Mouse (Mus musculus) C2C12 (cell line): ENCODE data around the gene Icam5.

ENCODE experiments used
- CEBPB ChIP-seq: IDR thresholded peaks from one replicate; pipeline ENCODE4 v1.6.1; 2011; ENCODE audit warnings: low read depth, mild to moderate bottlenecking, control low read depth, moderate library complexity
- CTCF ChIP-seq: IDR thresholded peaks from one replicate; pipeline ENCODE4 v1.5.1; 2011; ENCODE audit not compliant: control insufficient read depth, insufficient read depth, insufficient read length
- FOSL1 ChIP-seq: IDR thresholded peaks from one replicate; pipeline ENCODE4 v1.8.0; 2011; ENCODE audit warnings: mild to moderate bottlenecking, low read length; ENCODE audit not compliant: poor library complexity, insufficient read depth, severe bottlenecking
- MAX ChIP-seq: IDR thresholded peaks from one replicate; pipeline ENCODE4 v1.6.1; 2011; ENCODE audit warnings: mild to moderate bottlenecking, control low read depth
- MYOD1 ChIP-seq: IDR thresholded peaks from one replicate; pipeline ENCODE4 v1.6.1; 2011; ENCODE audit warnings: low read depth; ENCODE audit not compliant: control insufficient read depth, insufficient read length
- MYOG ChIP-seq: IDR thresholded peaks from one replicate; pipeline ENCODE4 v1.6.1; 2011; ENCODE audit not compliant: control insufficient read depth, insufficient read length; ENCODE audit errors: extremely low read depth
- USF1 ChIP-seq: IDR thresholded peaks from one replicate; pipeline ENCODE4 v1.6.1; 2011; ENCODE audit warnings: low read depth, mild to moderate bottlenecking, control low read depth, moderate library complexity

GRCm38 (mm10) chr9:20990861-20991260 lies 41.0 kb upstream of the Icam5 start:
- TF ChIP-seq CTCF: no peak
- TF ChIP-seq CEBPB: no peak
- TF ChIP-seq USF1: no peak
- TF ChIP-seq FOSL1: no peak
- TF ChIP-seq MAX: no peak
- no peak for TF ChIP-seq MYOG
- TF ChIP-seq MYOD1: no peak
